Mouse (Mus musculus): Measurements from ENCODE around the gene Fdps. TPM values are rescaled to one million over a fixed set of nuclear protein-coding genes. Genes with fewer than 3 reads are reported as not detected.

Fdps gene
- polyA plus RNA-seq (2012; rRNA removed), result 94.9 and 107 TPM in 2 replicates

GRCm38 (mm10) chr3:89101812-89102494 lies at the start of gene Fdps:
Gene Fdps, minus strand, starts transcription at chr3:89101959.
- Histone ChIP-seq H3K4me1 (ENCODE audit: control insufficient read depth, insufficient read depth, low read length) (no peaks in the 10 kb centered on the region), H3K4me3 (ENCODE audit: insufficient read depth, low read length) (peak within 1 kb of the TSS; percentile 63), H3K27ac (ENCODE audit: insufficient read depth, low read length) (no peak within 1 kb of the TSS)
- TF ChIP-seq CTCF (IDR thresholded peaks at IDR 0.05; ENCODE audit: extremely low read depth, insufficient read depth, low read length), result no peak
- peak; percentile 50 for TF ChIP-seq POLR2A (IDR thresholded peaks at IDR 0.05; ENCODE audit: extremely low read depth, insufficient read depth, low read length)

GRCm38 (mm10) chr3:89148567-89148966 lies 46.8 kb upstream of the Fdps start:
- no peaks in the 10 kb centered on the region for H3K4me1 ChIP-seq (ENCODE audit: control insufficient read depth, insufficient read depth, low read length)
- no peak for TF ChIP-seq POLR2A (IDR thresholded peaks at IDR 0.05; ENCODE audit: extremely low read depth, insufficient read depth, low read length)
- TF ChIP-seq CTCF (IDR thresholded peaks at IDR 0.05; ENCODE audit: extremely low read depth, insufficient read depth, low read length), result no peak

DNA sequence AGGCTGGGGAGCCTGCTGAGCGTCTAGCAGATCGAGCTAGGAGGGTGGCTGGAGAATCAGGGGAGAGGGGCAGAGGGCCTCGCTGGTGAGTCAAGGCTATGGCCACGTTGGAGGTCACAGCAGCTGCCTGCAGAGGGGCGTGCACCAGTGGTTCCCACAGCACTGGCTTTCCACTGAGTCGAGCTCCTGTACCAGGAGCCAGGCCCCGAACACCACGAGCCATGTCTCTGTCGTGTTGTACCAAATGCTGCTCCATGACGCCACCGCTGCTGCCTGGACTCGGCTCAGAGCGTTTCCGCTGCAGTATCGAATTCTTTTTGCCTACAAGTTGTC lies 46.2 kb upstream of the Fdps start:
- Histone ChIP-seq H3K4me3 (ENCODE audit: insufficient read depth, low read length) (no peak overlapping the region), H3K4me1 (ENCODE audit: control insufficient read depth, insufficient read depth, low read length) (no peaks in the 10 kb centered on the region), H3K27ac (ENCODE audit: insufficient read depth, low read length) (no peak overlapping the region)
- TF ChIP-seq POLR2A (IDR thresholded peaks at IDR 0.05; ENCODE audit: extremely low read depth, insufficient read depth, low read length) (no peak), CTCF (IDR thresholded peaks at IDR 0.05; ENCODE audit: extremely low read depth, insufficient read depth, low read length) (no peak)

More at GRCm38 (mm10) chr3:89148567-89148966, 46.8 kb upstream of the Fdps start:
- Histone ChIP-seq H3K4me3 (ENCODE audit: insufficient read depth, low read length) (no peak overlapping the region), H3K27ac (ENCODE audit: insufficient read depth, low read length) (no peak overlapping the region)

GRCm38 (mm10) chr3:89147101-89147978 lies 45.6 kb upstream of the Fdps start:
- TF ChIP-seq POLR2A (IDR thresholded peaks at IDR 0.05; ENCODE audit: extremely low read depth, insufficient read depth, low read length) (no peak), CTCF (IDR thresholded peaks at IDR 0.05; ENCODE audit: extremely low read depth, insufficient read depth, low read length) (no peak)
- Histone ChIP-seq H3K4me1 (ENCODE audit: control insufficient read depth, insufficient read depth, low read length) (no peaks in the 10 kb centered on the region), H3K27ac (ENCODE audit: insufficient read depth, low read length) (no peak overlapping the region), H3K4me3 (ENCODE audit: insufficient read depth, low read length) (no peak overlapping the region)

GRCm38 (mm10) chr3:89145566-89145965 lies 43.8 kb upstream of the Fdps start:
- Histone ChIP-seq H3K4me3 (ENCODE audit: insufficient read depth, low read length) (no peak overlapping the region), H3K27ac (ENCODE audit: insufficient read depth, low read length) (no peak overlapping the region), H3K4me1 (ENCODE audit: control insufficient read depth, insufficient read depth, low read length) (no peaks in the 10 kb centered on the region)
- TF ChIP-seq CTCF (IDR thresholded peaks at IDR 0.05; ENCODE audit: extremely low read depth, insufficient read depth, low read length), result no peak
- no peak for TF ChIP-seq POLR2A (IDR thresholded peaks at IDR 0.05; ENCODE audit: extremely low read depth, insufficient read depth, low read length)

DNA sequence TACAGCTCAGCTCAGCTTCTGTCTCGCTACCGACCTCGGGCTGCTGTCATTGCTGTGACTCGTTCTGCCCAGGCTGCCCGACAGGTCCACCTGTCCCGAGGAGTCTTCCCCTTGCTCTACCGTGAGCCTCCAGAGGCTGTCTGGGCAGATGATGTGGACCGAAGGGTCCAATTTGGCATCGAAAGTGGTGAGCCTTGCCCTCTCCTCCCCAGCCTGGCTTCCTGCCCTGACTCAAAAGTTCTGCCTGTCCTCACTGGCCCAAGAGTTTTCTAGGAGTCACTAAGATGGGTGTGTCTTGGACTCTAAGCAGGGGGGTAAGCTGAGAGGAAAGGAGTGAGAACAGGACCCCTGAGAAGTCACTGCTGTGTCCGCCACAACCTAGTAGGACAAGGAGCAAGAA lies 43.1 kb upstream of the Fdps start:
- no peaks in the 10 kb centered on the region for H3K4me1 ChIP-seq (ENCODE audit: control insufficient read depth, insufficient read depth, low read length)
- no peak overlapping the region for H3K4me3 ChIP-seq (ENCODE audit: insufficient read depth, low read length)
- no peak for TF ChIP-seq POLR2A (IDR thresholded peaks at IDR 0.05; ENCODE audit: extremely low read depth, insufficient read depth, low read length)
- TF ChIP-seq CTCF (IDR thresholded peaks at IDR 0.05; ENCODE audit: extremely low read depth, insufficient read depth, low read length), result no peak
- H3K27ac ChIP-seq (ENCODE audit: insufficient read depth, low read length), result no peak overlapping the region

GRCm38 (mm10) chr3:89136365-89136764 lies 34.6 kb upstream of the Fdps start:
- TF ChIP-seq CTCF (IDR thresholded peaks at IDR 0.05; ENCODE audit: extremely low read depth, insufficient read depth, low read length) (no peak), POLR2A (IDR thresholded peaks at IDR 0.05; ENCODE audit: extremely low read depth, insufficient read depth, low read length) (no peak)

DNA sequence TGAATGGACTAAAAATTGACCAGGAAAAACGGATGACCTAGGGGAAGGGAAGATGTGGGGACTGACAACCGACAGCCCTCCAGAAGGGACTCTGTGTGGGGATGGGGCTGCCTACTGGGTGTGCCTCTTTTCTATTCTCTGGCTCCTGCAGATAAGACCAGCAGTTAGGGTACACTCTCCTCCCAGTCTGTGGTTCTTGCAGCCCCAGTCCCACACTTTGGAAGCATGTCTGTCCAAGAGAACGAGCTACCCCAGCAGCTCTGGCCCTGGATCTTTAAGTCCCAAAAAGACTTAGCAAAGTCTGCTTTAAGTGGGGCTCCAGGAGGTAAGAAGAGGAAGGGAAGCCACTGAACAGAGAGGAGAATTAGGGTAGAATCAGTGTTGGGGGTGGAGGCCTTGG lies 34.2 kb upstream of the Fdps start, which contains the start of gene Pklr:
Gene Pklr, plus strand, starts transcription at position 185 of the 400 bp plus-strand sequence.
- Histone ChIP-seq H3K27ac (ENCODE audit: insufficient read depth, low read length) (no peak within 1 kb of the TSS), H3K4me1 (ENCODE audit: control insufficient read depth, insufficient read depth, low read length) (no peaks in the 10 kb centered on the region), H3K4me3 (ENCODE audit: insufficient read depth, low read length) (no peak within 1 kb of the TSS)
- TF ChIP-seq CTCF (IDR thresholded peaks at IDR 0.05; ENCODE audit: extremely low read depth, insufficient read depth, low read length) (no peak), POLR2A (IDR thresholded peaks at IDR 0.05; ENCODE audit: extremely low read depth, insufficient read depth, low read length) (no peak)

More at GRCm38 (mm10) chr3:89136365-89136764, 34.6 kb upstream of the Fdps start:
- Histone ChIP-seq H3K4me3 (ENCODE audit: insufficient read depth, low read length) (no peak overlapping the region), H3K4me1 (ENCODE audit: control insufficient read depth, insufficient read depth, low read length) (no peaks in the 10 kb centered on the region), H3K27ac (ENCODE audit: insufficient read depth, low read length) (no peak overlapping the region)

DNA sequence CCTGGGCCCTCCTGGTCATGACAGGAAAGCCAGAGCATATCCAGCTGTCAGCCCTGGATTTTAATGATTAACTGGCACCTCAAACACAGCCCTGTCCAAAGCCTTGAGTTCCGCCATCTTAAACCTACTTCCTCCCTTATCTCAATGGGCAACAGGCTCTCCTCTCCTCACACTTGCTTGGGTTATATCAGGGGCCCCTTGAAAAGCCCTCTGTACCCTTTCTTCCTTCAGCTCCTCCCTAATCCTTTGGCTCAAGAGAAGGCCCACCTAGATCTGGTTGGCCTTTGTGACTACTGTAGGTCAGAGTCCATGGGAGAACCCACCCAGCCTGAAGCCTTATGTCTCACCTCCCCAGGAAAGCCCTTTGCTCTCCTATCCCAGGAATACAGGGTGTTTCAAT lies 32.0 kb upstream of the Fdps start:
- Histone ChIP-seq H3K27ac (ENCODE audit: insufficient read depth, low read length) (no peak overlapping the region), H3K4me1 (ENCODE audit: control insufficient read depth, insufficient read depth, low read length) (no peaks in the 10 kb centered on the region), H3K4me3 (ENCODE audit: insufficient read depth, low read length) (no peak overlapping the region)
- no peak for TF ChIP-seq CTCF (IDR thresholded peaks at IDR 0.05; ENCODE audit: extremely low read depth, insufficient read depth, low read length)

- no peak for TF ChIP-seq CTCF (IDR thresholded peaks at IDR 0.05; ENCODE audit: extremely low read depth, insufficient read depth, low read length)
- no peak for TF ChIP-seq POLR2A (IDR thresholded peaks at IDR 0.05; ENCODE audit: extremely low read depth, insufficient read depth, low read length)
- Histone ChIP-seq H3K4me3 (ENCODE audit: insufficient read depth, low read length) (no peak overlapping the region), H3K27ac (ENCODE audit: insufficient read depth, low read length) (no peak overlapping the region), H3K4me1 (ENCODE audit: control insufficient read depth, insufficient read depth, low read length) (no peaks in the 10 kb centered on the region)
These were observed 31.3 kb upstream of the Fdps start for GRCm38 (mm10) chr3:89133063-89133450.
